Mouse (Mus musculus) ovary, postnatal 14 days (tissue): ENCODE measurements at regions not wholly inside any gene's neighbourhood (a gene's known extent, or its start where the extent isn't known, plus 50 kb on each side); places are given as distances from the start of the nearest gene placed in this dataset.
"Not testable (repeated sequence)": the region's sequence is repeated elsewhere in the genome, so short reads cannot be mapped to it uniquely, and the experiment has no call there.

Experiments used
- DNase-seq: peaks from one replicate; pipeline ENCODE4 v3.0.0; 2022; ENCODE audit warnings: low spot score

DNA sequence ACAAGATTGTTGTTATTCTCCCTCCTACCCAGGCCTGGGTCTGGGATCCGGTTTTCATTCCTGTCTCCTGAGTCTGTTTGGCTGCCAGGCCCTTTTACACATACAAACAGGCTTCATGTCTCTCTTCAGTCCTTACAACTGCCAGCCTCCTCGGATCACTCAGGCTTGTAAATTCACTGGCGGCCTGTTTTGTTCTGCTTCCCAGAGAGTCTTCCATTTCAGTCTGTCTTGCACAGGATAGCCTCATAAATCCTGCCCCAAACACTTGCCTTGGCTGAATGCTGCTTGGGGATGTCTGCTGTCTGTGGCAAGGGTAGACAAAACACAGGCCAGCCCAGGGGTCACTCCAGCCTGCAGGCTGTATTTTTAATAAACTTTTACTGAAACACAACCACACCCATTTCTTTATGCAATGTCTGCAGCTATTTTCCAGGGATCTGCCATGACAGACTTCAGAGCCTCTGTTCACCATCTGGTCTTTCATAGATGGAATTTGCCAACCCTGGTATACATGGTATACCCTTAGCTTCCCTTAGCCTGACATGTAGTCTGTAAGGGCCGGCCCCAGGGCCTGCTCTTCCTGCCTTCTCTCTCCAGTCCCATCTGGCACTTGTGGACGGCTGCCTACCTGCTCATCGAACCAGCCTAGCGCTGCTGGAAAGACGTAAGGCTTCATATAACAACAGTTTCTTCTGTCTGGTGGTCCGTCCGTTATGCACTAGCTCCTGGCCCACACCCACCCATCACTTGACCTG, 149.0 kb upstream of the Mocs1 start:
- no peak for DNase-seq

DNA sequence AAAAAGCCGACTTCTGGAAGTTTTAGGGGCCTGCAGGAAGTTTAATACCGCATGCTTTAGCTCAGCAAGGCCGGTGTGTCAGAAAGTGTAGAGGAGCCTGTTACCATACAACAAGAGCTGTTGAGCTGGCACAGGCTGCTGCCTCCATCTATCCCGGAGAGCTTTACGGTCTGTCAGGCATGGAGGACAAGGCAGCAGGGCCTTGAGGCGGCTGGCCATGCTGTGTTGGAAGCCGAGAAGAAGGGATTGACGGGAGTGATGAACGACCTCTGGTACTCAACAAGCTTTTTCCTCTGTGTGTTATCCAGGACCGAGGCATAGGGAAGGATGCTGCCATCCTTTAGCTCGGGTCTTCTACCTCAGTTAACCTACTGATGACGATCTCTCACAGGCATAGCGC, 146.8 kb upstream of the Mocs1 start:
- DNase-seq, result no peak

DNA sequence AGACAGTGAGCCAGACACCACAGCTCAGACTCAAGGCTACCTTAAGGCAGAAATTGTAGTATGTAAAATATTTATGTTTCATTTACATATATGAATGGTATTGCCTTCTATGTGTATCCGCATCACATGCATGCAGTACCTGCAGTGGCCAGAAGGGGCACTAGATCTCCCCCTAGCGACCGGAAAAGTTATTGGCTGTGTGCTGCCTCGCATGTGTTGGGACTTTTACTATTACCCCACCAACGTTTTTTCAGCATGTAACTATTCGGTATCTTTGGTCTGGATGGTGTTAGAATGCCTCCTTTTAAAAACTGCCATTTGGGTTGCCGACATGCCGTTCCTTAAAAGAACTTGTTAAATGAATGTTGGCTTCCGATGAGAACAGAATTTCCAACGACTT, 145.7 kb upstream of the Mocs1 start:
- DNase-seq, result no peak

DNA sequence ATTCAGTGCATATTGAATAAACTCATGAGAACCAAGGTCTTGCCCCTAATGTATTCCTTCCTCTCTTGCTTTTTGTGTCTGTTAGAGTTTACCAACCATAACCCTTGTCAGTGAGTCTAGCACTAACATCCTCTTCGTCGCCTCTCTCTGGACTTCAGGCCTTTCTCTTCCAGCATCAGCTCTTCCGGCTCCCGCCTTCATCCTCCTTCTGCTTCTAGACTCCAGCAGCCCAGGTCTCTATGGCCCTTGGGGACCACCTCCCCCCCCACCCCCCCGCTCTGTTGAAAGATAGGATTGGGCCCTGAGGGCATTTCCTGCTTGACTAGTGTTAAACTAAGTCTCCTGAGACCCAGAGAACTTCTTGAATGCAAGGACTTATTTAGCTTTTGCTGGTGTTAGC, 144.7 kb upstream of the Mocs1 start:
- DNase-seq, result no peak

DNA sequence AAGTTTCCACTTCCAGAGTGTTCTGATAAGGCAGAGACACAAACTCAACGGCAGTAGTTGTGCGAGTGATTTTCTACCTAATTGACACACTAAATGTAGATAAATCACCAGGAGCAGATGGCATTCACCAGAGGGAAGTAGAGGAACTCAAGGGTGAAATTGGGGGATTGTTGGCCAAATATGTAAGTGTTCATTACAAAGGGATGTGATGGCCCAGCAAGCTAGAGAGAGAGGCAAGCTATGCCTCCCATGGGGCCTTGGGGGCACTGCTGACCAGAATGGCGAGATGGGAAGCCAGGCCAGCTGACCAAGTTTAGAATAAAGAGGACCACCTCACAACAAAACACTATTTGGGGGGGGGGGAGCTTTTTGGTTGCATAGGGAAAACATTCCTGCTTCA, 136.5 kb upstream of the Mocs1 start:
- no peak for DNase-seq

DNA sequence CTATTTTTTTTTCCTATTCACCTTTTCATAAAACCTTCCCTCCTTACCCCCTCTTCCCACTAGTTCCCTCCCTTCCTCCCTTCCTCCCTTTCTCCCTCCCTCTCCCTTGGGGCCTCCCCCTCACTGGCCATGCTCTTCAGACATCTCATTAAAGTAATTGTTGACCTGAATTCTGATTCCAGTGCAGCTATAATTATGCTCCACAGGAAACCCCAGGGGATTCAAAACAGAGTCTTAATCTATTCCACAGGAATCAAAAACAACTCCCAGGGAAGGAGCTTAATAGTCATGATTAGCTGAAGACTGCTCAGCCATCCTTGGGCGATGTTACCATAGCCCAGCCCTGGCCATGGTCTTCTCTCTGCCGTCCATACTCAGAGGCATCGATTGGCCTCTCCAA, 123.7 kb upstream of the Mocs1 start:
- no peak for DNase-seq

DNA sequence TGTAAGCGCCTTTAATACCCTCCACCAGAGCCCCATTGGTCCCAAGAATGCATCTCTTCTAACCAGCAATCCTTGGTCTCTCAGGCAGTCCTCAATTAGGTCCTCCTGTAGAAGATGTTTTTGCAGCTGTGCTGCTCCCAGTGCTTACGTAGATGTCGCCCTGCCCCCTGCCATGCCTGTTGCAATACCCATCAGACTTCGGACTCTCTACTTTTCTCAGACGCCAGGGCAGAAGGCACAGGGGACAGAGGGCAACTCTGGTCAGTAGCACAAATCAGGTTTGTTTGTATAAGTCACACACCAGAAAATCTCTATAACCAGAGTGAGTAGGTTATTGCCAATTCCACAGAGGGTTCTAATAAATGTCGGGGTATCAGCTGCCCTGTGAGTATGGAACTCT, 123.0 kb upstream of the Mocs1 start:
- no peak for DNase-seq

DNA sequence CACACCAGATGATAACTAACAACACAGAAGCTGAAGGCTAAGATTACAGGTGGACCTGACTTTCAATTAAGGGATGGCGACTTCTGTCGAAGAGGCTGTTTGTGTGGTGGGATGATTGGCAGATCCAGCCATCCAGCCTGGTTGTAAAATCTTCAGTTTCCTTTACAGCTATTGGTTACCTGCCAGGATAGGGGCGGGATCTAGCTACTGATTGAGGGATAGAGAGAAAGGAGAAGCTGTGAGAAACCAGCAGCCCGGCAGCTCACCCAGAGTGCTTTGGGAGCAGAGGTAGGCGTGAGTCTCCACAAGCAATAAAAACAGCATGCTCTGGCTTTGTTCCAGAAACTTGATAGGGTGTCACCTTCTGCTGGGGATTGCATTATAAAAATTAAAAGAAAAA, 119.1 kb upstream of the Mocs1 start:
- DNase-seq, result peak; percentile 27

DNA sequence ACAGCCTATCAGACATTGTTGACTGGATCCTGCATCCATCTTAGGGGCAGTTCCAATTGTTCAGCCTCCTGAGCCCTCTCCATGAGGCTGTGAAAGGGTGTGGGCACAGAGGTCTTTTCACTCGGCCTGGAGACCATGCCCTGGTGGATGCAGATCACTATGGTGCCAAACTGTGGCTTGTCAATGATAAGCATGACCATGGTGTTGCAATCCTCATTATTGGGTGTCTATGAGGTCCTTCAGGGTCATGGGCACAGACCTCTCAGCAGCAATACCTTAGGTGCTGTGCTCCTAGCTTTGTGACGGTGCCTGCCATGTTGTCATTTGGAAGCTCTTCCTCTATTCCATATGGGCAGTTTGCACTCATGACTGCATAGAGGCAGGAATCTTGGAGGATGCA, 114.0 kb upstream of the Mocs1 start:
- DNase-seq, result no peak

DNA sequence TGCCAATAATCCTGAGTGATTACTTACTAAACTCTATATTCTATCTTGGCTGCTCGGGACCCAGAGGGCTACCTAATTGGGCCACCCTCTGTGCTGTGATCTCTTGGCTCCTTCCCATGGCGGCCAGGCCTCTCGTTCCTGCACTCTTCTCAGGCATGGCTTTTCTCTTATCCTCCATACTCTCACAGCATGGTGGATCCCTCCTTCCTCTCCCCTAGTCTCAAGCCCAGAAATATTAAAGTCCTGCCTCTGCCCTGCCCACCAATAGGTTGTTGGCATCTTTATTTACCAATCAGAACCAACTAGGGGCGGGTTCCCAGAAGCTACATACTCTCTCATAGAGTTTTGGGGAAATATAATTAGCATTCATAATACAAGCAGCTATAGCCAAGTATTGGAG, 100.6 kb upstream of the Mocs1 start:
- no peak for DNase-seq

DNA sequence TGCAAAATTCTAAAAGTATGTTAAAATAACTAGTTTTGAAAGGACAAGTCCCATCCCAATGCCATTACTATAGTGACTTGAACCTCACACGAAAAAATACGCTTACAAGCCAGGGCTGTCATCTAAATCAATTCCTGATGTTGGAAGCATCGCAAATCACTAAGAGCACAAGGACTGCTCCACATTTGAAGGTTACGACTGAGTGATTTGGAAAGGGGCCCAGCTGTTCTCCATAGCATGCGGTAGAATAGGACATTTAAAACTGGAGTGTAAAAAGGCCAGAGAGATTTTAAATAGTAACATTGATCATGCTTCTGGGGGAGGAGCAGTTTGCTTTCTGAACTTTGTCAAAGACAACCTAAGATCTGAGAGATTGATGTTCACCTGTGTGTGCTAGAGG, 92.8 kb upstream of the Mocs1 start:
- no peak for DNase-seq

DNA sequence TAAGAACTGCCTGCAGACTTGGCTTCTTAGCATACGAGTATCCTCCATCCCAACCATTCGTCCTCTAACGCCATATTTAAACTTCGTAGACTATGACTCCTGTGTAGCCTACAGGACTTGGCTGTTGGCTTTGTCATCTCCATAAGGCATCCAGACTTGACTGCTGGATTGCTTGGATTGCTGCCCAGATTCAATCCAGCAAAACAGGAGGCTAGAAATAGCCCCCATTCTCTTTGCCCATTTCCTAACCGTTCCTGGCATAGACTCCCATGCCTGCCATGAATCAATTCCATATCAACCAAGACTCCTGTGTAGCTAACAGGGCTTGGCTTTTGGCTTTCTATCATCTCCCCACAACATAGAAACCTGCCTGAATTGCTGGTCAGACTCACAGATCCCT, 90.3 kb upstream of the Mocs1 start:
- DNase-seq, result no peak

DNA sequence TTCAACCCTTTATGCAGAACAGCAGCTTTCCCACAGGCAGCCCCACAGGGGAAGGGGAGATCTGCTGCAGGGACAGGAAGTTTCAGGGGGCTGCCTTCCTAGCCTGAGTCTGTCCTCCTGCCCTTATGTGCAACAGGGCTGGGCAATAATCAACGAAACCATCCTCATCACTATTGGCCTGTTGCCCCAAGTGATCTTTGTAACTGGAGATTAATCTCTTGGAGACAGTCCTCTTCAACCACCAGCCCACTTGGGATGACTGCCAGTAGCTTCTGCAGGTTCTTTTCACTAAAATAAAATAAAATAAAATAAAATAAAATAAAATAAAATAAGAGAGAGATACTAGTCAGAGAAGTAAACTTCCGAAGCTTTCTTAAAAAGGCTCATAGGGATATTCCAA, 85.5 kb upstream of the Mocs1 start:
- no peak for DNase-seq

DNA sequence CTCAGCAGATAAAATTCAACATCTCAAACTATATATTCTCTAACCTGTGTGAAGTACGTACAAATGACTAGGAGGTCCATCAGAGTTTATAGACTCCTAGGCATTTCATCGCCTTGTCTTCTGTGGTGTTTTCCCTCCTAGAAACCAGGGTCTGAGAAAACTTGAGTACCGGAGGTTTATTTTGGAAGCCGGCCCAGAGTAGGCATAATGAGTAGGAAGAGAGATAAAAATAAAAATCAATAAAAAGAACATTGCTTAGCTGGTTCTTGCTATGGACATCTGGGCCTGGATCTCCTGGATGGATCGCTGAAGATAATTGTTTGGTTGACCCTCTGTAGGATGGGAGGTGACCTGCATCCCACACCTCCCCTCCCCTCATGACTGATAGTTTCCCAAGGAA, 81.5 kb upstream of the Mocs1 start:
- no peak for DNase-seq

DNA sequence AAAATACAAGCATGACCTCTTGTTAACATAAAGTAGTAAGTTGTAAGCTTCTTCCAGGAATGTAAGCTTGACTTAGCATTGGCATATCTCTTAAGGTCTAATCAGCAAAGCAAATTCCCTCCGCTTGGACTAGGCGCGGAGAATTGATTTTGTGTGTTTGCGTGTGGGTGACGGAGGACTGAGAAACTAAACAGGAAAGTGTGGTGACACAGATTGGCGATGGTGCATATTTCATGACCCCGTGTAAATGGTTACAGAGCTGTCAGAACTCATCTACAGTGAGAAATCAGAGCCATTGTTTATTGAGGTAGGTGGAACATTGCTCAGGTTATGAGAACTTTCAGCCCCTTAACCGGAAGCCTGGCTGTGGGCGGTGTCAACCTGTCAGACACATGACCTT, 78.8 kb upstream of the Mocs1 start:
- DNase-seq, result no peak

DNA sequence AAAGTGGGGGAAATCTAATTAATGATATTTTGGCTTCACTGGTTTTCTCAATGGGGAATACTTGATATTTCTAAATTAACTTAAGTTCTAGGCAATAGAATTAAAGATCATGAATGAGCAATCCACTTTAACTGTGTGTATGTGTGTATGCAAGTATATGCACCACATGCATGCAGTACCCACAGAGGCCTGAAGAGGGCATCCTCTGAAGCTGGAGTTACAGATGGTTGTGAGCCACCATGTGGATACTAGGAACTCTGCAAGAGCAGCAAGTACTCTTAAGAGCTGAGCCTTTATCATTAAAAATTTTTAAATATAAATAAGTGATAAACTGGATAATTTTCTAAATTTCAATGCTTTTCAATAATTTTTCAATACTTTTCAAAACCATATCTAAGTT, 69.0 kb upstream of the Mocs1 start:
- DNase-seq, result no peak

DNA sequence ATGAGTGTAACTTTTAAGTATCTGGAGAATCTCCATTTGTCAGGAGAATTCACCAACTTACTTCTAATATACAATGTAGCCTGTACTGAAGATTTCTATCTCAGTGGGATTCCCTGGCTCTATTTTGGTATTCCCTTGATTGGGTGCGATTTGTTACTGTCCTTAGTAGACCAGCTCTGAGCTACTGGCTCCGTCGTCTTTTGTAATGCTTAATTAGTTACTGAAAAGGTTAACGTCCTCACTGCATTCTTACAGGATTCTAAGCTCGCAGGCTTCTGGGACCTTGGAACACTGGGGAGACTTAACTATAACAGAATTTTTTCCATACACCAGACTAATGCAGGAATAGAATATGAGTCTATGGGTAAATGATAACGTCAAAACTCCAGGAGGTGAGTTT, 67.9 kb upstream of the Mocs1 start:
- not testable (repeated sequence) for DNase-seq

DNA sequence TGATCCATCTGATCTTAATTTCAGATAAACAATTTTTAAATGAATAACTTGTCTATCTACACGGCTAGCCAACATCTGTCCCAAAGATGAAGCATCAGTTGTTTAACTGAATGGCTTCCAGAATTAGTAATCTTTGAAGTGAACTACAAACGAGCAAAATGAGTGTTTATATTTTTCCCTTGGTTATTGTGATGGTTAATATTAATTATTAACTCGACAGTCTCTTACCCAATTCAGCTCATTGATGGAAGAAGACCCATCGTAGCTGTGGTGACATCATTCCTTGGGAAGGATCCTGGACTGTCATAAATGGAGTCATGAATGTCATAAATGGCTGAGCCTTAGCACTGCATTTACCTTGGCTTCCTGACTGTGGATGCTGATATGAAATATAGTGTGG, 60.4 kb upstream of the Mocs1 start:
- DNase-seq, result no peak

DNA sequence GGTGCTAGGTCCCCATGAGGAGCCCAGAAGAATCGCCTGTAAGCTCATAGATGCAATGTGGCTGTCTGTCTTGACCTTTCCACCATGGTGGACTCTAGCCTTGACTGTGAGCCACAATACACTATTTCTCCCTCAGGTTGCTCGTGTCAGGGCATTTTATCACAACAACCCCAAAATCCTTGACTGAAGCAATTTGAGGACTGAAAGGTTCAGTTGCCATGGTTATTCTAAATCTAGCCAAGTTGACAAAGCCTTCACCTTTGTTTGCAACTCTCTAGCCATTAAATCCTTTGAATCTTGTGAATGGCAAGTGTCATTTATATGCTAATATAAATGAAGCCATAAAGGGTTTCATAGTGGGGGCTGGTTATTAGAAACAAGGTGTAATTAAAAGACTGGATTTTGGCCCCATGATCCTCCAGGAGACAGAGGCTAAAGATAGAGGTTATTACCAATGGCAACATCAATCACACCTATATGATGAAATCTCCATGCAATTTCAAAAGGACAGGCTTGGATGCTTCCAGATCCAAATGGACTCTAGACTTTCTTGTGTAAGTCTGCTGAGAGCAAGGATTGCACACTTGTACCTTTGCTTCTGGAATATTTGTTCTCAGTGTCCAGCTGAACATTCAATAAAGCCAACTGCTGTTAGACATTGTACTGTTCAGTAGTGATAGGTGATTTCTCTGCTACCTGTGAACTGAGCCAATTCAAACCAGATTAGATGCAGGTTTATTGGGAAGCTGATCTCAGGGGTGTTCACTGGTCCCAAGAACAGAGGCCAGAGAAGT, 59.5 kb upstream of the Mocs1 start:
- DNase-seq, result no peak

DNA sequence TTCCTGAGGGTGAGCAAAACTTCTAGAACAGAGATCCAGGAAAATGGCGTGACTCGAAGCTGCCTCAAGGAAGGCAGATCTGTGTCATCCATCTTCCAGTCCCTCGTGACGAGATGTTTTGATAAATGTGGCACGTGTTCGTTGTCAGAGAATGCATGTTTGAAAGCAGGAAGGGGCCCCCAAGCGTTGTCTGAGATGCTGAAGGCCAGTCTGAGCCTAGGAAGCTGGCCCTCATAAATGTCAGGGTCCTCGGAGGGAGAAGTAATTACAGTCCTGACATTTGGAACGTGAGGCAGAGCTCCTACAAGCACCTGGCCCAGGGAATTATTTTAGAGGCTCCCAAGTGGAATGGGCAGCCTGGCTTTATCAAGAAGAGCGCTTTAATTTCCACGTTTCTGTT, 50.5 kb upstream of the Mocs1 start:
- no peak for DNase-seq
